Mouse (Mus musculus) telencephalon, adult 2 months (tissue): ENCODE measurements around the gene Grid1.

Experiments
- DNase-seq: peaks from one replicate; pipeline ENCODE4 v3.0.0-alpha.2; 2011; ENCODE audit warnings: low read depth, low spot score

Gene Grid1

GRCm38 (mm10) chr14:35112327-35113275, 292.7 kb downstream of the Grid1 start:
- no peak for DNase-seq

DNA sequence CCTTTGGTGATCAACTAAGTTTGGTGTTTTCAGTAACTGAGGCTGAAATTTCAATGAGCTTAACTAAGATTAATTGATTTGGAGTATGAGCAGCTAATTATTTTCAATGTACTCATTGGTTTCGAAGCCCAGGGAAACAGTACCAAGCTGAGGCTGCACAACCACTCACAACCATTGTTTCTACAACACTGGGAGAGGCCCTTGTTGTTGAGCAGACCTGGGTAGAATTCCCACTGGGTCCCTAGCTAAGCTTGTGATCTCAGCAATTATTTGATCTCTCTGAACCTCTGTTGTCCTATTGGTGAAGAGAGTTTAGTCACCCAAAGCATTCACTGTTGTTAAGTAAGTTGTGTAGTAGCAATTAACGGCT, 293.4 kb downstream of the Grid1 start:
- no peak for DNase-seq

GRCm38 (mm10) chr14:35115913-35116312, 296.0 kb downstream of the Grid1 start:
- no peak for DNase-seq

DNA sequence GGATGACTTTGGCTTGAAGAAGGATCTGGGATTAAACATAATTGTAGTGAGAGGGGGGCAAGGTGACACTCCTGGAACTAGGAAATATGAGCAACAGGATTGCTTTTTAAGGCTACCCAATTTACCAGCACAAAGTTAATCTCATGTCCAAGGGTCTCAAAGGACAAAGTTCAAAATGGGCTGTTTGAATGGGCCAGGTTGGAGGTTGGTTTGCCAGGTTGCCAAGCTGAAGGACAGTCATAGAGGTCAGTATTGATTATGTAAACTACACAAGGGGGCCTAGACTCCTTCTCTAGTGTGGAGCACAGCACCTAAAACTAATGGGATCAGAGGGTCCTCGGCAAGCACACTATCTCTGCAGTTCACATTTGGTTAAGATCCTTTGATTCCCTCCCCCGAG, 300.2 kb downstream of the Grid1 start:
- no peak for DNase-seq

DNA sequence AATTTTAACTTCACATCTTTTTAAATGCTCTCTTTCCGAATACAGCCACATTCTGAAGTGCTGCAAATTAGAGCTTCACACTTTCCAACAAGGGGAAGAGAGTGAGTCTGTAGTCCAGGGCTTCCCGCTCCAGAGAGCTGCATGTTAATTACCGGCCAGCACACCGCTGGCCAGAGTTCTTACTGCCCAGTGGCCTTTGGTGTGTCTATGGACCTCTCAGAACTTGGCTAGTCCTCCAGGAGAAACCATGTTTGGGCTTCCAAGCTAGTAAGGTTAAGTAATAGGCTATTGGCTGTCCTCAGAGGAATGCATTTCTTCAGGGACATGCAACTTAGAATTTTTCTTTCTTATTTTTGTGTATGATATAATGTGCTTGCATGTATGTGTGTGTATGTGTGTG, 301.0 kb downstream of the Grid1 start:
- DNase-seq: no peak

DNA sequence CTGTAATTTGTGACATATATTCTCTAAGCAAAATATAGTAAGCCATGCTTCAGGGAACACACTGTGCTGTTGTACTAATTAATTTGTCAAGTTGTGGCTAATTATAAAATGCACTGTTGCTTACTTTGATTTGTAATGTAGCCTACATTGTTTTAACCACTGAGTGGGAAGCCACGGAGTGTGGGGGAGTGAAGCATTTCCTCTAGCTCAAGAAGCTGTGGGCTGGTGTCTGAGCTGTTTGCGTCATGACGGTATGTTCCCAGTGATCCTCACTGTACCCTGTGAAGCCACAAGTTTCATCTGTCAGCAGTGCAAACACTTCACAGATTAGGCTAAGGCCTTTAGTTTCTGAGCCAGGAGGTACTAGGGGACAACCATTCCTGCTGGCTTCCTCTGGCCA, 302.2 kb downstream of the Grid1 start:
- DNase-seq: peak; percentile 85

DNA sequence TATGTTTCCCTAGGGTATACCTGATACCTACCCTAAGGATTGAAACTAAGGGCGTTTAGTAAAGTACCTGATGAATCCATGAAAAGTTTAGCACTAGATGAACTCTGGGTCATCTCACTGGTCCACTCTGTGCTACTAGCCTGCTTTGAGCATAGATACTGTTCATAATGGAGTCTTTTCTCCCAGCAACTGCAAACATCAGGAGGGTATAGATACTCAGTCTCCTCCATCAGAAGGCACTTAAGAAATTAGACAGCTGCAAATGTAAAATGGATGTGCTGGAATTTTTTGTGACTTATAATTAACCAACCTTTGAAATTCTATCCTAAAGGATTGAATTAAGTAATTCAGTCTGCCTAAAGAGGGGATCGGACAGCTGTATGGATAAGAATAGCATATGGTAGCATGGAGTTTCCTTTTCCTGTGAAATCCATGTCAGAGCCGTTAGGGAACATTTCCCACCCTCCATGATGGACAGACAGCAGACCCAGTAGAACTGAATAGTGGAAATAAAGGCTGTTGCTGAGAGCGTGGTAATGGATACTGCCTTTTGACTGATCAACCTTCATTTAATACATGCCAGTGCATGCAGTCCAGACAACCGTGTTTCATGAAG, 303.5 kb downstream of the Grid1 start:
- DNase-seq: no peak

DNA sequence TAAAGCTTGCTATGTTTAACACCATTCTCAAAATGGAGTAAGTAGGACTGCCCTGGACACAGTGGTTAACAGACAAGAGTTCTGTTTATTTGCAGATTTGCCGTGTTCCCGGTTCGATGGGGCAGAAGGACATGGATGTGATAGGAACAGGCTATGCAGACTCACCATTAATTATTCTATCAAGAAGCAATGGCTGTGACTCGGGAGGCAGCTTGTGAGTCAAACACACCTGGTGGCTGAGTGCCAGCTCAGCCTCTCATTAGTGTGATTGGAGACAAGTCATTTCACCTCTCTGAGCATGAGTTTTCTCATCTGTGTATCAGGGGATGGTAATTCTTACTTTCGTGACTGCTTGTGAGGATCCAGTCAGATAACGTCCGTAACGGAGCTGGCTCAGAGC, 307.7 kb downstream of the Grid1 start:
- no peak for DNase-seq

- DNase-seq: no peak
These were observed 315.1 kb downstream of the Grid1 start for GRCm38 (mm10) chr14:35135056-35135455.

GRCm38 (mm10) chr14:35138069-35138468, 318.2 kb downstream of the Grid1 start:
- no peak for DNase-seq

GRCm38 (mm10) chr14:35139824-35140223, 319.9 kb downstream of the Grid1 start:
- no peak for DNase-seq

GRCm38 (mm10) chr14:35152450-35152849, 332.5 kb downstream of the Grid1 start:
- DNase-seq: no peak

DNA sequence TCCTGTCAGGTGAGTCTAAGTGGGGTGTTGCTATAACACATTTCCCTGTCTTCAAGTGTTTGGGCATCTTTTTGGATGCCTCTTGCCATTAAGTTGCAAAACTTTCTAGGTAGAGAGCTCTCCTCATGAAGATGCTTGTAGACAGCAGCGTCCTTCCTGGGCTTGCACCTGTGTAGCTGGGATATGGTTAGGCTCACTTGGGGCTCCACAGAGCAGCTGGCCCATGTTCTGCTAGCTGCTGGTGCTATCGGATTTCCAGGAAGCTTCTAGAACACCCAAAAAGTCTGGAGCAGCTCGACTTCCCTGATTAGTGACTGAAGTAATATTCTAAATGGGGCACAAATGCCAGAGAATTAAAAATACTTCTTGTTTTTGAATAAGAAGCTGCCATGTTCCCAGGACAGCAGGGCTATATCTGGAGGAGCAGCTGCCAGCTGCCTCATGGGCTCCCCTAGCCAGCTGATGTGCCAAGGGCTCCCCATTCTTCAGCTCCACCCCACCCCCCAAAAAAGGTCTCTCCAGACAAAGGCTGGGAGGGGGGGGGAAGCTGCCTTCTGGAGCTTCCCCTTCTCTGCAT, 333.9 kb downstream of the Grid1 start:
- peak; percentile 51 for DNase-seq

GRCm38 (mm10) chr14:35154364-35154763, 334.5 kb downstream of the Grid1 start:
- DNase-seq: no peak

GRCm38 (mm10) chr14:35157069-35157655, 337.3 kb downstream of the Grid1 start:
- no peak for DNase-seq

GRCm38 (mm10) chr14:35159296-35159695, 339.4 kb downstream of the Grid1 start:
- no peak for DNase-seq

DNA sequence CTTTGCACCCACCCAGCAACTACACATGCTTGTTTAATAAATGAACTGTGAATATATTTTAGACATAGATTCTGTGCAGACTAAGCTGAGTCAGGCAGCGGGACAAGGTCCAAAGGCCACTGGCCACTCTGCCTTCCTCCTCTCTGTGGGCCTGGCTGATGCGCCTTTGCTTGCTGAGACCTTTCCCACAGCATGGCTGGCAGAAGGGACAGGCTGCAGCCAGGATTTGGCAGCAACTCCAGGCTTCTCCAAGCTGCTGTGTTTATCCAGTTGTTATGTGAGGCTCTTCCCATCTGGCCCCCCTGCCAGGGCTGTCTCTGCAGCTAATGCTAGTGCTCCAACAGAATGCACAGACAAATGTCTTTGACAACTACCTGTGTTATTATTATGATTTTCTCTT, 347.5 kb downstream of the Grid1 start:
- DNase-seq: no peak

GRCm38 (mm10) chr14:35173861-35174260, 354.0 kb downstream of the Grid1 start:
- DNase-seq: no peak

- no peak for DNase-seq
These were observed 356.1 kb downstream of the Grid1 start for GRCm38 (mm10) chr14:35176021-35176420.

GRCm38 (mm10) chr14:35179076-35179475, 359.2 kb downstream of the Grid1 start:
- no peak for DNase-seq

DNA sequence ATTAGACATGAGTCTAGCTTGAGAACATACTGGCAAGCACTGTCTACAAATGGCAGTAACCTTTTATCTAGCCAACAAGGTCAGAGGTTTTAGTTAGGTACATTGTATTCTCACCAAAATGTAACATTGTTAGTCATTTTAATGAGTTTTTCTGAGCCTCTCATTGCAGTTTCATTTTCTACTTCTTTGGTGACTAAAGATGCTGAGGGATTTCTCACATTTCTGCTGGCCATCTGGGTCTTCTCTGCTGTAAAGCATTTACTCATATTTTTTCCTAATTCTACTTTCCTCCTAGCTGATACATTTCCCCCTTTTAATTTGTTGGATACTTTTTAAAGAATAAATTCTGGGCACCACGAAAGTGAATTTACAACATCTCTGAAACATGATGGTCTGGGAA, 365.5 kb downstream of the Grid1 start:
- peak; percentile 24 for DNase-seq

DNA sequence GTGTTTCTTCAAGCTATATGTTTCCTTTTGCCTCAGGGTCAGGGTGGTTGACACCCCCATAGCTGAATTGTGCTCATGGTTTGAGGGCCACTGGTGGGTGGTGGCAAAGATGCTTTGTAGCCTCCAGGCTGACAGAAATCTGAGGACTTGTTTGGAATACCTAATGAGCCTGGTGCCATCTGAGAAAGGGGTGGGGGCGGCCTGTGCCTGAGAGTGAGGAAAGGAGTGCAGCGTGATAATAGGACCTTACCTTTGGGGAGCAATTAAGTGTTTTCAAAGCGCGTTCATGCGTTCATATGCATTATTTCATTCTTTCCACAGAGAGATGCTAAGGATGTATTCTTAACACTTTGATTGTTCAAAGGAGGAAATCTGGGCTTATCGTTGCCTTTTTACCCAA, 372.3 kb downstream of the Grid1 start:
- DNase-seq: no peak
